Mouse (Mus musculus) monocyte, adult 2 months (primary cell): ENCODE measurements at regions not wholly inside any gene's neighbourhood (a gene's known extent, or its start where the extent isn't known, plus 50 kb on each side); places are given as distances from the start of the nearest gene placed in this dataset.

Source experiments
- DNase-seq, 2 experiments: peaks; one replicate each; pipeline ENCODE4 v3.0.0; 2022; ENCODE audit warnings: low spot score in 2 of 2, low read depth in 1 of 2

DNA sequence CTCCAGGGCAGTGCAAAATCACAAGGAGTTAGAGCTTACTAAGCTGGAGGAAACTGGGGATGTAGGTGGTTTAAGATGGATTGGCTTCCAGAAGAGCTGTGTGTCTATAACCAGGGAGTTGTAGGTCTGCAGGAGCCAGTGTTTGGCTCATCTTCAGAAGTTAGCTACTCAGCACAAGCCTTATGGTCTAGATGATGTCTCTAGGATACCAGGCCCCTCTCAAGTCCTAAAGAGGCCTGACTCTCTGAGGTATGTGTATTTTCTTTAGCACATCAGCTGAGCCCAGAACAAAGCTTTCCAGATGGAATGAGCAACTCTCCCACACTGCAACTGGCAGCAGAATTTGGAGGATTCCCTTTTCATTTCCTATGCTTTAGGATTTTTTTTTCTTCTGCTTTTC, 680.3 kb downstream of the Bcl11a start:
- DNase-seq = no peak

DNA sequence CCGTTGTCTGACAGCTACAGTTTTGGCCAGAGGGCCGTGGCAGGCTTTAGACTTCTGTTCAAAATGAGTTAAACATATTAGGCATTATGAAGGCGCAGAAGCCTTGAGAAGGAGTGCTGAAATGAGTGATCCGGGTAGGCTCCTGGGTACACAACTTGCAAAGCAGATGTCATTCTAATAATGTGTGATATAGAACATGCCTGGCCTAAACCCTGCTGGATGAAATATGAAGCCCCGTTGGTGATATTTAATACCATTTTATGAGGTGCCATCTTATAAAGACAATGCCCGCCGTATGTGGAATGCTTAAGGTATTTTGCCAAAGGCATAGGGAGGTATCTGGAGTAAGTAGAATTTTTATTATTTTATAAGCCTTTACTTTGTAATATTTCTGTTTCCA, 705.6 kb downstream of the Bcl11a start:
- DNase-seq = no peak

DNA sequence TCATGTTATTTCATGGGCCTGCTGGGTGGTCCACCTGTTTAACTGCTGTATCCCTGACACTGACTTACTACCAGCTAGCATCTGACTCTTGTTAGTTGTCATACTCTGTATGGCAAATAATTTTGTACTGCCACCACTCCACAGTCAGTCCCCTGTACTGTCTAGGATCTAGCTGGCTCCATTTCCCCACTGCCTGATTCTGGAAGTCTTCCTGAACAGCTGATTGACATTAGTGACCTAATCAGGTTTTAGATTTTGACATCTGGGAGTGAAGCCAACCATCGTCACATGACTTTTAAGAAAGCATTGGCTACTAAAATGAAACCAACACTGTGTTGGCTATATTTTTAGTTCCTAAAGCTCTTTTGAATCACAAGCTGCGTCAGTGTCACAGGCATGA, 711.3 kb downstream of the Bcl11a start:
- DNase-seq = no peak

DNA sequence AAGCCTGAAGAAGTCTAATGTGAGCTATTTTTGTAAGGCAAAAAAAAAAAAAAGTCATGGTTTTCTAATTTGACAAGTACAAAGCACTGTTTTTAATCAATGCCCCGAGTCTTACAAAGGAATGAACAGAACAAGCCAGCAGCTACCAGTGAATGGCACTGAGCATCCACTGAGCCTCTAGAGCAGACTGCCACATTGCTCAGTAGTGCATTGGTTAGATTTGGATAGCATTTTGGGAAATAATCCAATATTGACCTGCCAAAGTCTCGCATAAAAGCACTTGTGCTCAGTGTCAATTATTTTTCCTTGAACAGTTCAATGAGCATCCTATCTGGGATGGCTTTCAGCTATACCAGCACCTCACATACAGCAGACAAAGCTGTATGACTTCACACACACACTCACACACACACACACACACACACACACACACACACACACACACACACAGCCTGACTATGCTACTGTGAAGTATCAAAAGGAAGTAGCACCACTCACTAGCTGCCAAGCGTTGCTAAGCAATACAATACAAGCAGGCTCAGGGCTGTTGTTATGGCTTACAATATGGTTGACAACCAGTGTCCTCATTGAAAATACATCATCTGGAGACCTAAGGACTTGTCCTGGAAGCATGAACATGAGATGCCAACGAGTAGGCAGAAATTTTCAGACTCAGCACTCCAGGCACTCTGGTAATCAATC, 717.8 kb downstream of the Bcl11a start:
- no peak for DNase-seq

DNA sequence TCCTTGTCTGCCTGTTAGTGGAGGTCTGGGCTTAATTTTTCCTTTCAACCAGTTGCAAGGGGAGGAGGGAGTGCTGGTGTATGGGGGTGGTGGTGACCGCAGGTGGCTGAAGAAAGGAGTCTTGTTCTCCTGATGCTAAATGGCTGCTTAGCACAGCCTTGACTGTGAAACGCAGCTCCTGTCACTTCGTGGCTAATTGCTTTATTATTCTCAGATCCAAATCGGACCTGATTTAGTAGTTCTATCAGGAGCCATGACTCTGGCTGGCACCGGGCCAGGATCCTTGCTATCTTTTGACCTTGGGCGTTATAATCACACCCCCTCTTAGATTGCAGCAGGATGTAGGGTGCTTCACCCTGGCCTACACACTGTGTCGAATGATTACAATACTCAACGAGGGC, 726.8 kb downstream of the Bcl11a start:
- no peak for DNase-seq

DNA sequence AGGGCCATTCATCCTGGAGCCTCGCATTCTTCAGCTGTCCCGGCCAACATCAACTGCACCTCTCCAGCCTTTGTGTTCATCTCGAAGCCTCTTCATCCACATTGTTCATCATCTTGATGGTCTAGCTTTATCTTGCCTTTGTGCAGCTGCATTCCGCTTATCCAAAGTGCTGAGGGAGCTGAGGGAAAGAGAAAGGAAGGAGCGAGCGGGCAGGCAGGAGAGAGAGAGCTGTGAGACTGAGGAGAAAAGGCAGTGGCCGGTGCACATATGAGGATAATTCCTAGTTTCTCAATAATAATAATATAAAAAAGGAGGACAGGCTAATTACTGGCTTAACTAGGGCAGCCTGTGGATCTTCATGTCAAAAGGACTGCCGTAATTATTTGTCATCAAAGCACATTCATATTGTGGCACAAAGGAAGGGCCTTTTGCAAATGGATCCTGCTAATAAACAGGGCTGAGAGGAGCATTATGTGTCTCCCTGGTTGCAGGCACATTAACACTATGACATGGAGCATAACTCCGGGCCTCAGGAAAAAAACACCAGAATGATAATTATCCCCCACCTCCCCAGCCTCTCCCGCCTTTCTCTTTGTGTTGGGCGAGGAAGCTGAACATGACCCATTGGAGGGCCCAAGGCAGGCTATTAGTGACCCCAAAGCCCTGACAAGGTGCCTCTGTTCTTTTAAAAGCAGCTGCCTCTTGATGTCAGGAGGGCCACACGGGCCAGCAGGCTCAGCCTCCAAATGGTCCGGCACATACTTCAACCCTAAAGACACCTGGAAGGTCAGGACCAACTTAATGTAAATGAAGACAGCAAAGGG, 751.9 kb downstream of the Bcl11a start:
- DNase-seq = no peak

DNA sequence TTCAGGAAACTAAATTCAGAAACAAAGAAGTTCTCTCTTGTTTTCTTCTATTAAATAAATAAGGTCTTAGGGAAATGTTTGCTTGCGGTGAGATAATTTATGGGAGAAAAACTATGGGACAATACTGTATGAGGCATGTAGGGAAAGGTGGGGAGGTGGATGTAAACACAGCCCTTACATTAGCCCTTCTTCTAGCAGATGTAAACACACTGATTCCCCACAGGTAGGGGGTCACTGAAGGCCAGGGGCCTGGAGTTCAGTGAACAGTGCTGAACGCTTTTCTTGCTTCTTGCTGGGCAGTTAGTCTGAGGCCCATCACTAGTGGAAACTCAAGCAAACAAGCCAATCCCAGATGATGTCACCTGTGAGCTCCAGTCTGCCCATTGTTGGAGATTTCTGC, 752.6 kb downstream of the Bcl11a start:
- DNase-seq = no peak

DNA sequence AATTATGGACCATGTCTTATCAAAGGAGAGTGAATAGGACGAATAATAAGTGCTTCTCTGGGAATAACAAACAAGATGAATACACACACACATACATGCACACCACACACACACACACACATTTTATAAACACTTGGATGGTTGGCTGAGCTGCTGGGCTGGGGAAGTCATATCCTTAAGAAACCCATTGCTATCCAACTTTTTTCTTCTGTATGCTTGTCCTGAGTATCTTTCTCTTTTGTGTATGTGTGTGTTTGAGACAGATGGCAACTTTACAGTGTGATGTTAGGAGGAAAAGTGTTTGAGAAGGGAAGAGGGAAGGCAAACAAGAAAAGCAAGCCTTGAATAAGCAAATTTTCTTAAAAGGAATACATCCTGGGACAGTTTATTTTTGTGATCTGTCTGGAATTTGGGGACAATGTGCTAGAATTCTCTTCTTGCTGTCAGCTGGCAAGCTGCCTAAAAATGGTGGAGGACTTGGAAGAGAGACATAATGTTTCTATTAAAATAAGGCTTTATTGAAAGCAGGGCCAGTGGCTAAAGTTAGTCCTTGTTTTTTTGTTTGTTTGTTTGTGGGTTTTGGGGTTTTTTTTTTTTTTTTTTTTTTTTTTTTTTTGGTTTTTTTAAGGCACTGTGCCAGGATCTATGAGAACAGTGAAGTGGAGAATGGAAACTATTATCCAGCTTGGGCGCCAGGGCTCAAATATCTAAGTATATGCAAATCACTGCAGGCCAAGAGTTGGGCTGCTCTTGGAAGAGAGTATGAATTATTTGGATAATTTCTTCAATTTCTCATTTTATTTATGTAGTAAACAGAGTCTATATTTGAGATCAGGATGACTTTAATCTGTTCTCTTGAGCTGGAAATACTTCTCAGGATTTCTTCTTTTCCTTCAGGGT, 766.2 kb downstream of the Bcl11a start:
- no peak for DNase-seq

DNA sequence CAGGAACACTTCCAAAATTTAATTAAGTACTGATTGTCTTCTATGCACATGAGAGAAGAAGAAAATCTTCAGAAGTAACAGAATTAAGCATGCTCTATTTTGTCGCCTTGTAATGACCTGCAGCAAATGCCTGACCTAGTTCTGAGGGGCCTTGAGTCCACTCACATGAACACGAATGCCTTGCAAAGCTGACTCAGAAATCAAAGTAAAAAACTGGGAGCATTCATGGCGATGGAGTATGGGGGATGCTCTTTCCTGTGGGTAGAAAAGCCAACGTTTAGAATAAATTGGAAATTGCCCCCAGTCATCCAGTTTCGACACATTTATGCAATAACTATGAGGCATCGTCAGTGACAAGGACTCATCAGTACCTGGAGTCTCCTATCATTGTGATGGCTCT, 779.1 kb downstream of the Bcl11a start:
- DNase-seq = no peak

DNA sequence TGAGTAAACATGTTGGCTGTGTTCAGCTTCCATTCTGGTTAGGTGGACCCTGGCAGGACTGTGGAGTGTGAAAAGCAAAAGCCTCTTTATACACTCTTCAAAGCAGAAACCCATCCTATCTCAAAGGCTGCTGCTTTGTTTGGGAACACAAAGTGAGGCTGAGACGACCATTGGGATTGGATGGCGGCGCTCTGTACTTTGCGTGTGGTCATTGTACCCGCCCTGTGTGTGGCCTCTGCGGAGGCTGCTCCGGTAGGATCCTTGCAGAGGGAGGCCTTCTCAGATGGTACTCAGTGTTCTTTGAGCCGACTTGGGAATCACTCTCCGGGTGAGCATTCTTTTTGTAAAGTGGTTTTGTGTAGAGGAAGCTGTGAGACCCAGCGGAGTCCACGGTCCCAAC, 786.8 kb downstream of the Bcl11a start:
- DNase-seq = no peak

DNA sequence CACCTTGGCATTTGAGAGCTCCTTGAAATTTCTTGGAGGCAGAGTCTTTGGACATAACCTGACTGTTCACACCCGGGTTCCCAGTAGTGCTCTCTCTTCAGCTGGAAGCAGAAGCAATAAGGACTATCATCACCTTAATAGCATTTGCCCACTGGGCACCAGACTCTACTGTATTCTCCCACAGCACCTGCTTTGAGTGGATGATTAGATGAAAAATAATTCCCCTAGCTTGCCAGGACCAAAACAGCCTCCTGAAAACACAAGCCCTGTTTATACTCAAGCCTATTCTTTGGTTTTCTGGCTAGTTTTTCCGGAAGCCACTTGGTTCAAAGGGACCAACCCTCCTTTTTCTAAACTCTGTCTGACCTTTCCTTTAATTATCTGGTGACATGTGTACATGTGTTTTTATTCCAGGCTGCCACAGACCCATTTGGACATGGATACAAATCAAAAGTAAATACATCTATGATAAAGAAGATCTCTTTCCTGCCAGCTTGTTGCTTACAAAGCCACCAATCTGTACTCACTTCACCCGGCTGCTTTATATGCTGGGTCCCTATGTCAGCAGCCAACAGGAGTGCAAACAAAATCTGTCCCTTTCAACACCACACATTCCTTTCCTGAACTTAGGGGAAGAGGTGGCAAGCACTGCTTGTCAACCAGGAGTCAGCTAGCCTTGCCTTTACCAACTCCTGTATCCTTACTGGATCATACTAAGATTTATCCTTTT, 787.4 kb downstream of the Bcl11a start:
- DNase-seq = no peak
